Mouse (Mus musculus) heart, embryonic 15.5 days (tissue): Measurements from ENCODE around the gene Dlx3. TPM values are rescaled to one million over a fixed set of nuclear protein-coding genes. Genes with fewer than 3 reads are reported as not detected.
A peak's percentile ranks its signal among the peaks of the same experiment; 100 is the strongest.

Experiments
- ATAC-seq: fragments of 200-750 bp; cut with Nextera tagmentation; replicated peaks from 2 replicates; pipeline ENCODE4 v1.8.0; 2017; ENCODE audit warnings: low read depth, moderate TSS enrichment; ENCODE audit not compliant: insufficient number of reproducible peaks, insufficient read depth, low FRiP score
- H3K27ac ChIP-seq: fragments of 300-500 bp; sonication (generic); 2 replicates; pipeline ENCODE4 v1.5.1; 2015; ENCODE audit warnings: mild to moderate bottlenecking, inconsistent platforms
- H3K27me3 ChIP-seq: fragments of 300-500 bp; sonication (generic); 2 replicates; pipeline ENCODE4 v1.6.1; 2015; ENCODE audit warnings: inconsistent platforms
- H3K36me3 ChIP-seq: fragments of 300-500 bp; sonication (generic); 2 replicates; pipeline ENCODE4 v1.6.1; 2015; ENCODE audit warnings: mild to moderate bottlenecking, inconsistent platforms
- H3K4me1 ChIP-seq: fragments of 300-500 bp; sonication (generic); replicated peaks from 2 replicates; pipeline ENCODE4 v1.6.1; 2015; ENCODE audit warnings: inconsistent platforms
- H3K4me2 ChIP-seq: fragments of 300-500 bp; sonication (generic); 2 replicates; pipeline ENCODE4 v1.6.1; 2015; ENCODE audit warnings: inconsistent platforms, mild to moderate bottlenecking, moderate library complexity
- H3K4me3 ChIP-seq: fragments of 300-500 bp; sonication (generic); 2 replicates; pipeline ENCODE4 v1.5.1; 2015; ENCODE audit warnings: mild to moderate bottlenecking, inconsistent platforms
- H3K9ac ChIP-seq: fragments of 300-500 bp; sonication (generic); 2 replicates; pipeline ENCODE4 v1.6.1; 2015; ENCODE audit warnings: mild to moderate bottlenecking, inconsistent platforms
- H3K9me3 ChIP-seq: fragments of 300-500 bp; sonication (generic); replicated peaks from 2 replicates; pipeline ENCODE4 v1.6.1; 2016; ENCODE audit warnings: inconsistent platforms
- WGBS: fragments of 180-500 bp; shearing (Covaris S2); methylation state at CpG from one replicate; pipeline ENCODE4 v1.1.7; 2015; ENCODE audit warnings: mixed read lengths; 5-methylcytosine and 5-hydroxymethylcytosine counted together
- polyA plus RNA-seq: library from polyadenylated mRNA; unstranded; fragments of >200 nt; fragmentation: Nextera tagmentation; extraction: Ambion mirVana; gene quantifications from 2 replicates; pipeline ENCODE4 v1.2.1, GENCODE M21; 2015

The Dlx3 gene
- 0.08 and 0.10 TPM in 2 replicates for polyA plus RNA-seq

GRCm38 (mm10) chr11:95119990-95120632 lies at the start of gene Dlx3:
TSS of gene Dlx3 (plus strand) at chr11:95120119.
- no peak within 1 kb of the TSS for H3K9ac ChIP-seq
- no peaks in the 10 kb centered on the region for H3K36me3 ChIP-seq
- H3K4me1 ChIP-seq: peaks cover 22% of the 10 kb centered on the region
- ATAC-seq: no peak
- no peaks in the 10 kb centered on the region for H3K9me3 ChIP-seq
- H3K4me2 ChIP-seq: peak within 1 kb of the TSS; percentile 81
- peak within 1 kb of the TSS; percentile 50 for H3K4me3 ChIP-seq
- H3K27me3 ChIP-seq: peaks cover 80% of the 10 kb centered on the region
- 1% methylated on average over 54 of the region's 55 CpGs for WGBS
- no peak within 1 kb of the TSS for H3K27ac ChIP-seq

GRCm38 (mm10) chr11:95070140-95071107 lies 49.5 kb upstream of the Dlx3 start:
- no peak for ATAC-seq
- Histone ChIP-seq H3K36me3 (peaks cover 10% of the 10 kb centered on the region; the same call in 1 of the 2 replicates), H3K4me1 (peaks cover 69% of the 10 kb centered on the region), H3K27me3 (no peaks in the 10 kb centered on the region), H3K27ac (peak overlapping the region; percentile 86), H3K4me2 (0 out of 2 replicates have a peak overlapping the region, but pooled peaks have one; percentile 30), H3K9me3 (no peaks in the 10 kb centered on the region), H3K9ac (no peak overlapping the region), H3K4me3 (no peak overlapping the region)
- WGBS: 39% methylated on average over 8 of the region's 8 CpGs

- Histone ChIP-seq H3K4me3 (no peak overlapping the region), H3K27me3 (no peaks in the 10 kb centered on the region), H3K36me3 (peaks cover 3% of the 10 kb centered on the region; the same call in 1 of the 2 replicates), H3K9me3 (no peaks in the 10 kb centered on the region), H3K4me1 (peaks cover 76% of the 10 kb centered on the region), H3K9ac (no peak overlapping the region), H3K27ac (peak overlapping the region; percentile 86), H3K4me2 (peak overlapping the region; percentile 30)
- WGBS: 10% methylated on average over 7 of the region's 7 CpGs
- ATAC-seq: peak; percentile 80
These were observed 48.7 kb upstream of the Dlx3 start for GRCm38 (mm10) chr11:95071266-95071665.

GRCm38 (mm10) chr11:95072136-95072535 lies 47.8 kb upstream of the Dlx3 start:
- Histone ChIP-seq H3K9me3 (no peaks in the 10 kb centered on the region), H3K4me1 (peaks cover 82% of the 10 kb centered on the region), H3K4me2 (no peak overlapping the region), H3K9ac (no peak overlapping the region), H3K36me3 (0 out of 2 replicates have a peak, but pooled peaks cover under 1% of the 10 kb centered on the region), H3K27me3 (no peaks in the 10 kb centered on the region), H3K4me3 (no peak overlapping the region), H3K27ac (peak overlapping the region; percentile 86)
- no peak for ATAC-seq
- 70% methylated on average over 8 of the region's 8 CpGs for WGBS

- 67% methylated on average over 5 of the region's 5 CpGs for WGBS
- H3K4me3 ChIP-seq: no peak overlapping the region
- peaks cover 85% of the 10 kb centered on the region for H3K4me1 ChIP-seq
- peak overlapping the region; percentile 86 for H3K27ac ChIP-seq
- no peaks in the 10 kb centered on the region for H3K9me3 ChIP-seq
- no peak overlapping the region for H3K9ac ChIP-seq
- no peak overlapping the region for H3K4me2 ChIP-seq
- no peak for ATAC-seq
- H3K27me3 ChIP-seq: peaks cover 3% of the 10 kb centered on the region; the same call in 1 of the 2 replicates
- H3K36me3 ChIP-seq: no peaks in the 10 kb centered on the region
These were observed 47.1 kb upstream of the Dlx3 start for GRCm38 (mm10) chr11:95072804-95073203.

- no peak overlapping the region for H3K27ac ChIP-seq
These were observed 46.1 kb upstream of the Dlx3 start for GRCm38 (mm10) chr11:95073835-95074234.

GRCm38 (mm10) chr11:95074694-95075093 lies 45.2 kb upstream of the Dlx3 start:
- Histone ChIP-seq H3K36me3 (no peaks in the 10 kb centered on the region), H3K27ac (no peak overlapping the region), H3K9me3 (no peaks in the 10 kb centered on the region), H3K4me3 (peak overlapping the region; percentile 83; the same call in 1 of the 2 replicates), H3K27me3 (peaks cover 7% of the 10 kb centered on the region; the same call in 1 of the 2 replicates), H3K4me2 (peak overlapping the region; percentile 91), H3K4me1 (peaks cover 91% of the 10 kb centered on the region), H3K9ac (no peak overlapping the region)
- no peak for ATAC-seq
- WGBS: 63% methylated on average over 4 of the region's 4 CpGs

More at GRCm38 (mm10) chr11:95073835-95074234, 46.1 kb upstream of the Dlx3 start:
- H3K4me2 ChIP-seq: 0 out of 2 replicates have a peak overlapping the region, but pooled peaks have one; percentile 2
- H3K9ac ChIP-seq: no peak overlapping the region
- H3K36me3 ChIP-seq: no peaks in the 10 kb centered on the region
- H3K9me3 ChIP-seq: no peaks in the 10 kb centered on the region
- no peak for ATAC-seq
- H3K4me3 ChIP-seq: no peak overlapping the region
- peaks cover 91% of the 10 kb centered on the region for H3K4me1 ChIP-seq
- peaks cover 7% of the 10 kb centered on the region; the same call in 1 of the 2 replicates for H3K27me3 ChIP-seq
- WGBS: 73% methylated on average over 4 of the region's 4 CpGs

- peaks cover 91% of the 10 kb centered on the region for H3K4me1 ChIP-seq
- H3K27ac ChIP-seq: peak overlapping the region; percentile 87
- no peaks in the 10 kb centered on the region for H3K9me3 ChIP-seq
- peaks cover 7% of the 10 kb centered on the region; the same call in 1 of the 2 replicates for H3K27me3 ChIP-seq
- H3K36me3 ChIP-seq: no peaks in the 10 kb centered on the region
- no peak for ATAC-seq
- H3K9ac ChIP-seq: peak overlapping the region; percentile 86
- 5% methylated on average over 19 of the region's 19 CpGs for WGBS
- peak overlapping the region; percentile 83 for H3K4me3 ChIP-seq
- peak overlapping the region; percentile 91 for H3K4me2 ChIP-seq
These were observed 44.5 kb upstream of the Dlx3 start for GRCm38 (mm10) chr11:95075197-95076040.

GRCm38 (mm10) chr11:95076041-95076535 lies 43.8 kb upstream of the Dlx3 start:
- Histone ChIP-seq H3K36me3 (no peaks in the 10 kb centered on the region), H3K4me2 (peak overlapping the region; percentile 91), H3K9me3 (no peaks in the 10 kb centered on the region), H3K4me1 (peaks cover 87% of the 10 kb centered on the region), H3K27ac (peak overlapping the region; percentile 87), H3K4me3 (peak overlapping the region; percentile 83), H3K27me3 (peaks cover 7% of the 10 kb centered on the region; the same call in 1 of the 2 replicates), H3K9ac (peak overlapping the region; percentile 86)
- 0% methylated on average over 42 of the region's 42 CpGs for WGBS
- ATAC-seq: peak; percentile 45

- peaks cover 7% of the 10 kb centered on the region; the same call in 1 of the 2 replicates for H3K27me3 ChIP-seq
- H3K4me1 ChIP-seq: peaks cover 82% of the 10 kb centered on the region
- peak; percentile 77 for ATAC-seq
- no peaks in the 10 kb centered on the region for H3K9me3 ChIP-seq
- H3K9ac ChIP-seq: peak within 1 kb of the TSS; percentile 86
- under 1% methylated on average over 47 of the region's 51 CpGs for WGBS
- peak within 1 kb of the TSS; percentile 83 for H3K4me3 ChIP-seq
- H3K36me3 ChIP-seq: no peaks in the 10 kb centered on the region
- peak within 1 kb of the TSS; percentile 87 for H3K27ac ChIP-seq
- peak within 1 kb of the TSS; percentile 91 for H3K4me2 ChIP-seq
These were observed 43.3 kb upstream of the Dlx3 start, which contains the start of gene Itga3 for GRCm38 (mm10) chr11:95076536-95077111. TSS of gene Itga3 (minus strand) at chr11:95076801.
